Mouse (Mus musculus) megakaryocyte, embryonic 14.5 days (primary cell): ENCODE results near the gene Ghsr.

ENCODE experiments used
- FLI1 ChIP-seq: IDR thresholded peaks from 2 replicates; pipeline ENCODE4 v1.6.1; 2012; ENCODE audit warnings: low read length, inconsistent platforms, mixed read lengths
- GATA1 ChIP-seq: IDR thresholded peaks from 3 replicates; pipeline ENCODE4 v1.6.1; 2012; ENCODE audit warnings: mixed read lengths, low read length, inconsistent platforms, borderline replicate concordance

GRCm38 (mm10) chr3:27418602-27419001 is 47.5 kb downstream of the Ghsr start:
- TF ChIP-seq GATA1 (no peak), FLI1 (no peak)
